Mouse (Mus musculus) bone marrow macrophage, adult 2 months (primary cell): ENCODE results near the gene Map7d1.

Experiments
- CTCF ChIP-seq: IDR thresholded peaks from 2 replicates; pipeline ENCODE4 v1.5.1; 2012; ENCODE audit warnings: low read depth, mild to moderate bottlenecking, low read length, moderate library complexity
- POLR2A ChIP-seq: IDR thresholded peaks from 2 replicates; pipeline ENCODE4 v1.6.1; 2012; ENCODE audit warnings: mild to moderate bottlenecking, low read depth, low read length, borderline replicate concordance

- TF ChIP-seq POLR2A (no peak), CTCF (no peak)
Observed at GRCm38 (mm10) chr4:126303877-126304276, 47.7 kb upstream of the Map7d1 start.
